Mouse (Mus musculus) ES-Bruce4 (cell line): ENCODE measurements around the gene Hist2h3b.
"Not testable (repeated sequence)": the region's sequence is repeated elsewhere in the genome, so short reads cannot be mapped to it uniquely, and the experiment has no call there.

Experiments used
- CTCF ChIP-seq: IDR thresholded peaks from one replicate; pipeline ENCODE4 v1.8.1; 2011; ENCODE audit warnings: low read depth, low read length
- POLR2A ChIP-seq: IDR thresholded peaks from one replicate; pipeline ENCODE4 v1.8.1; 2011; ENCODE audit warnings: low read length; ENCODE audit not compliant: insufficient read depth

GRCm38 (mm10) chr3:96246427-96246856, 22.0 kb upstream of the Hist2h3b start, which contains the start of gene Hist2h3c1:
- not testable (repeated sequence) for TF ChIP-seq CTCF, POLR2A
